Mouse (Mus musculus) thymus, postnatal 10 days (tissue): Measurements from ENCODE around the gene Kif3a.
"Not testable (repeated sequence)": the region's sequence is repeated elsewhere in the genome, so short reads cannot be mapped to it uniquely, and the experiment has no call there.

ENCODE experiments used
- DNase-seq, 2 experiments: peaks; one replicate each; pipeline ENCODE4 v3.0.0; 2021; ENCODE audit warnings: low spot score in 2 of 2

The Kif3a gene

GRCm38 (mm10) chr11:53543021-53543420 is 24.2 kb upstream of the Kif3a start:
- no peak for DNase-seq

GRCm38 (mm10) chr11:53546271-53546670 is 20.9 kb upstream of the Kif3a start:
- no peak for DNase-seq

- DNase-seq = no peak
These were observed 19.6 kb upstream of the Kif3a start for GRCm38 (mm10) chr11:53547566-53547965.

DNA sequence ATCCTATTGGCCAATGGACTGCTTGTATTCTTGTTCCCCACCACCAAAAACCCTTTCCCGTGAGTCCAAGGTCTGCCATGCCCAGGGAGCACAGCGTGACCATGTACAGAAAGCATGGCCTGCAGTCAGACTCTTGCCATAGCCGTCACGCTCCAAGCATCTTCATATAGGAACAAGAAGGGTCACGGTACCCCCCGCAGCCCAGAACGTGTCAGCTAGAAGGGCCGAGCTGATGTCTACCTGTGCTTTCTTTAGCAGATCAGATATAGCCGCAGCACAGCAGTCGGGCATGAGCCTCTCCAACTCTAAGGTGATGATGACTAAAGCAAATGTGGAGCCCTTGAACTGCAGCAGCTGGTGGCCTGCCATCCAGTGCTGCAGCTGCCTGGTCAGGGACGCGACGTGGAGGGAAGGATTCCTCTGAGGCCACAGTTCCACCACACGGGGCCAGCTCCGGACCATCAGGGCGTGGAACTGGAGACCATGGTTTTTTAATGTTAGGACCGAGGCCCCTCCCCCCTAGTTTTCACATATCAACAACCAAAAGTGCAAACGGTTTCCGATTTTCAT is 19.1 kb upstream of the Kif3a start:
- DNase-seq = no peak

GRCm38 (mm10) chr11:53550714-53551113 is 16.5 kb upstream of the Kif3a start:
- DNase-seq = no peak

DNA sequence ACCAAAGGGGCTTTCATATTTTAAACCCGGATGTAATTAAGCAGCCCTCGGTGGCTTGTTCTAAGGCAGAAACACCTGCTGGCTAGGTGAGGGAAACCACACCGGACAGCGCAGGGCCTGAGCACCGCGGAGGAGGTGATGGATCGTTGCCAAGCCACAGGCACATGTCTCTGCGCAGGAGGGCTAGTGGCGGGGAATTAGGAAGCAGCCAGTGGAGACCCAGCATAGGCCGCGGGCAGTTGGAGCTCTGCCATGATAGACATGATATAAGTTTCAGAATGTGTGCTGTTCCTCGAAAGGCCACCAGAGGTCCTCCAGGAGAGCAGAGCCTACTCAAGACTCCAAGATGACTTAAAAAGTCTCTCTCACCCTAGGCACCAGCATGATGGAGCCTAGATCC is 15.4 kb upstream of the Kif3a start:
- DNase-seq = no peak

DNA sequence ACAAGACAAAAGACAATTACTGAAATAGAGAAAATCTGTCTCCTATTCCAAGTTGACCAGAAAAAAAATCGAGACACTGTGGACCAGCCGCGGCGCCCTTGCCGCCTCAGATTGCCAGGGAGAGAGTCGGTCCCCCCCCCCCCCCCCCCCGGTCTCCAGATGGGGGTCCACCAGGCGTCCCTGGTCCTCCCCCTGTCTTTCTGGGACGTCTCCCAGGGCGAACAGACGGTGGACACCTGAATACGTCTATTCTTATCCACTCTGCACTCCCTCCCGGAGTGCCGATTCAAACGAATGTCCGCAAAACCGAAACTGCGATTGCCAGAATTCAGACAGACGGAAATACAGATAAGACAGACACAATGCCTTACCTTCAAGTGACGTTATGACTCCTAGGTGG is 10.7 kb upstream of the Kif3a start:
- DNase-seq = not testable (repeated sequence)

DNA sequence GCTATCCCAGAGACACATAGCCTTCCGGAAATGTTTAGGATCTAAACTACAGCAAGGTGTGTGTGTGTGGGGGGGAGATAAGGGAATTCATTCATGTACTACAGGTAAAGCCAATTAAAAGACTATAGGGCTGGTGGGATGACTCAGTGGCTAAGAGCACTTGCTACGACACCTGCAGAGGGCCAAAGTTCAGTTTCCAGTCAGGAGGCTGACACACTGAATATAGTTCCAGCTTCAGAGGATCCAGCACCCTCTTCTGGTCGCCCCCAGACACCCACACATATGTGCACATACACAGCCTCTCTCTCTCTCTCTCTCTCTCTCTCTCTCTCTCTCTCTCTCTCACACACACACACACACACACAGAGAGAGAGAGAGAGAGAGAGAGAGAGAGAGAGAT is 9.2 kb upstream of the Kif3a start:
- not testable (repeated sequence) for DNase-seq

DNA sequence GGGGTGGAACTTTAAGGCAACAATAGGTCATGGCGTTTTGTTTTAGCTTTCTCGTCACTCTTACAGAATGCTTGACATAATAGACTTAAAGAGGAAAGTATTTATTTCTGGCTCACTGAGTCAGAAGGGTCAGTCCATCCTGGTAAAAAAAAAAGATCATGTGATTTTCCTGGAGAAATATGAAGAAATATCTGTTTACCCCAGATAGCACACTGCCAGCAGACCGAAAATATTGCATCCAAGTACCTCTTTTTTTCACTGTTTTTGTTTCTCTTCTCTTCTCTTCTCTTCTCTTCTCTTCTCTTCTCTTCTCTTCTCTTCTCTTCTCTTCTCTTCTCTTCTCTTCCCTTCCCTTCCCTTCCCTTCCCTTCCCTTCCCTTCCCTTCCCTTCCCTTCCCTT is 7.2 kb upstream of the Kif3a start:
- not testable (repeated sequence) for DNase-seq

- DNase-seq = no peak
These were observed 5.2 kb upstream of the Kif3a start for GRCm38 (mm10) chr11:53561986-53562385.

DNA sequence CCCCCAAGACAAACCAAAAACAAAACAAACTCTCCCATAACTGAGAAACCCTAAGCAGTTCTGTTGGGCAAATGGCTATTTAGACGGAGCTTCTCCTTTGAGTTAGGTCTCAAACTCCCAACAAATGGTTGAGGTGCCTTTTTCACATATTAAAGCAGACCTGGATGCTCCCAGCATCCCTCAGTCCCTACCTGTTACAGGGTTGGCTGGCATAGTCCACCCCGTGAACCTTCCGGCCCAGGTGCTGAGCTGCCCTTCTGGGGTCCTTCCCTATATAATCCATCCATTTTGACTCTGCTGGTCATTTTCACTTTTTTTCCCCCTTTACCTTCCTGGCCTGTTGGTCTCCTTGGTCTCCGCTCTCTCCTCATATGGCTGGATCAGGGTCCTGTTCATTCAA is 533 bp upstream of the Kif3a start:
- no peak for DNase-seq

DNA sequence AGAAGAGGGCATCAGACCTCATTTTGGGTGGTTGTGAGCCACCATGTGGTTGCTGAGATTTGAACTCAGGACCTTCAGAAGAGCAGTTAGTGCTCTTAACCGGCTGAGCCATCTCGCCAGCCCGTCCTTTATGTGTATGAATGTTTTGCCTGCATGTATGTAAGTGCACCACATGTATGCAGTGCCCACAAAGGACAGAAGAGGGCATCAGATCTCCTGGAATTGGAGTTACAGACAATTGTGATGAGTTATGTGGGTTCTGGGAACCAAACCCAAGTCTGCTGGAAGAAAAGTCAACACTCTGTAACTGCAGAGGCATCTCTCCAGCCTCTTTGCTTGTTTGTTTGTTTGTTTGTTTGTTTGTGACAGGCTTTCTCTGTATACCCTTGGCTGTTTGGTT is 13.4 kb downstream of the Kif3a start:
- no peak for DNase-seq

GRCm38 (mm10) chr11:53583151-53583550 is 16.0 kb downstream of the Kif3a start:
- DNase-seq = no peak

DNA sequence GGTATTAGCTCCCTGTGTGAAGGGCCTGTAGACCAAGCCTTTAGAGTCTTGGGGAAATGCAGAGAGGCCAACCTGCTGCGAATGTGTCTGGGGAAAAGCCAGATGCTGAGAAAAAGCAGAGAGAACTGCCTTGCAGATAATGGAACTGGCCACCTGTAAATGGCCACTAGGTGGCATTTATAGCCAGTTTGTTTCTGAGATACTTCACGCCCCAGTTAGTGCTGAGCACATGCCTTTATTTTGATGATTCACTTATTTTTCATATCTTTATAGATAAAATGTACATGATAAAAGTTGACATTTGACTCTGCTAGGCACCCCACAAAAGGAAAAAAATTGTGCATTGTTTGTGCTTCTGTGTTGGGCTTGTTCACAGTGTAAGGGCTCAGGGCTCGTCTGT is 17.7 kb downstream of the Kif3a start:
- DNase-seq = peak in 1 of 2 experiments; percentile 19

- no peak for DNase-seq
These were observed 18.3 kb downstream of the Kif3a start for GRCm38 (mm10) chr11:53585510-53585909.

- DNase-seq = no peak
These were observed 21.1 kb downstream of the Kif3a start for GRCm38 (mm10) chr11:53588279-53588678.

GRCm38 (mm10) chr11:53590368-53590768 is 23.2 kb downstream of the Kif3a start:
- DNase-seq = peak; percentile 47 to 78

DNA sequence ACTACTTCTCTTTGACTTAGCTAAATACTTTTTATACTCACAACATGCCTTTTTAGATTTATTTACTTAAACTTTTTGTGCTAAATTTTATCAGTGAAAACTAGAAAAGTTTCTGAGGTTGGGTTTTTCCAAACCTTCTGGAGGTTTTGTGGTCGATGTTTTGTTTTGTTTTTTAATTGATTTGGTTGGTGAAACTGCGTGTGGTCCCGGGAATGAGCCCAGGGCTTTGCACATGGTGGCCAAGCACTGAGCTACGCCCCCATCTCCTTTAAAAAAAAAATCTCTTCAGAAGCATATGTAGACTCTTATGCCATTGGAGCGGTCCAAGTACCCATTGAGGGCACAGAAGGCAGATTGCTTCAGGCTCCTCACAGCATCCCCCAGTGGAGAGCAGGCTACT is 23.9 kb downstream of the Kif3a start:
- no peak for DNase-seq

- no peak for DNase-seq
These were observed 37.8 kb downstream of the Kif3a start for GRCm38 (mm10) chr11:53604983-53605382.

GRCm38 (mm10) chr11:53605609-53606008 is 38.4 kb downstream of the Kif3a start:
- DNase-seq = no peak

DNA sequence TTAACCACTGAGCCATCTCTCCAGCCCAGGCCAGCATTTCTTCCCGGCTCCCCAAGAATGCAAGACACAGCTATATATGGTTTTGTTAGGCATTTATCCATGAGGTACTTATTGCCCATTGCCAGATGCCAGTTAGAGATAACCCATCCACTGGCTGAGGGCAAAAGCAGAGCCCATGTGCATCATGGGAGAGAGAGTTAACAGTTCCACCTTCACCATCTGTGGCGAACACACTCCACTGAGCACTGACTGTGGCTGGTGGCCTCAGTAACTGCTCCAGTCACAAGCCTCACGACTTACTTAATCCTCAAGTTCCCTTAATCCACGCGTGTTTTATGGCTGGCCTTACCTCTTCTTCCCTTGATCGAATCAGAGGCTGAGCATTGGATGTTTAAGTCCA is 42.1 kb downstream of the Kif3a start:
- no peak for DNase-seq

GRCm38 (mm10) chr11:53609672-53610071 is 42.5 kb downstream of the Kif3a start:
- no peak for DNase-seq

GRCm38 (mm10) chr11:53615172-53615571 is 48.0 kb downstream of the Kif3a start:
- DNase-seq = no peak

- no peak for DNase-seq
These were observed 48.4 kb downstream of the Kif3a start for GRCm38 (mm10) chr11:53615575-53615974.
